Mouse (Mus musculus) heart, embryonic 11.5 days (tissue): Measurements from ENCODE around the gene Yaf2. TPM values are rescaled to one million over a fixed set of nuclear protein-coding genes. Genes with fewer than 3 reads are reported as not detected.
"Not testable (repeated sequence)": the region's sequence is repeated elsewhere in the genome, so short reads cannot be mapped to it uniquely, and the experiment has no call there.

Source experiments
- ATAC-seq: fragments of 200-750 bp; cut with Nextera tagmentation; replicated peaks from 2 replicates; pipeline ENCODE4 v1.8.0; 2017; ENCODE audit warnings: moderate library complexity; ENCODE audit not compliant: insufficient number of reproducible peaks, low FRiP score, low TSS enrichment
- H3K27ac ChIP-seq: fragments of 300-500 bp; sonication (generic); 2 replicates; pipeline ENCODE4 v1.5.1; 2014; ENCODE audit warnings: mild to moderate bottlenecking, low read depth, low read length
- H3K27me3 ChIP-seq: fragments of 300-500 bp; sonication (generic); 2 replicates; pipeline ENCODE4 v1.6.1; 2014; ENCODE audit warnings: mild to moderate bottlenecking, low read length, mixed read lengths; ENCODE audit not compliant: control insufficient read depth, insufficient read depth
- H3K36me3 ChIP-seq: fragments of 300-500 bp; sonication (generic); 2 replicates; pipeline ENCODE4 v1.6.1; 2014; ENCODE audit warnings: mild to moderate bottlenecking, low read length, moderate library complexity, mixed read lengths; ENCODE audit not compliant: control insufficient read depth, insufficient read depth
- H3K4me1 ChIP-seq: fragments of 300-500 bp; sonication (generic); 2 replicates; pipeline ENCODE4 v1.6.1; 2014; ENCODE audit warnings: low read length; ENCODE audit not compliant: control insufficient read depth, insufficient read depth
- H3K4me2 ChIP-seq: fragments of 300-500 bp; sonication (generic); 2 replicates; pipeline ENCODE4 v1.6.1; 2014; ENCODE audit warnings: mild to moderate bottlenecking, moderate library complexity
- H3K4me3 ChIP-seq: fragments of 300-500 bp; sonication (generic); 2 replicates; pipeline ENCODE4 v1.5.1; 2014; ENCODE audit warnings: low read depth, low read length
- H3K9ac ChIP-seq: fragments of 300-500 bp; sonication (generic); 2 replicates; pipeline ENCODE4 v1.6.1; 2014; ENCODE audit warnings: mild to moderate bottlenecking, low read depth, low read length, moderate library complexity
- H3K9me3 ChIP-seq: fragments of 300-500 bp; sonication (generic); replicated peaks from 2 replicates; pipeline ENCODE4 v1.6.1; 2016; ENCODE audit warnings: low read length; ENCODE audit not compliant: control insufficient read depth
- WGBS: fragments of 180-500 bp; shearing (Covaris S2); extraction: QIAGEN DNeasy Blood & Tissue Kit; methylation state at CpG from one replicate; pipeline ENCODE4 v1.1.7; 2014; ENCODE audit not compliant: insufficient replicate concordance; 5-methylcytosine and 5-hydroxymethylcytosine counted together
- polyA plus RNA-seq: library from polyadenylated mRNA; unstranded; fragments of >200 nt; fragmentation: Nextera tagmentation; extraction: Ambion mirVana; gene quantifications from 2 replicates; pipeline ENCODE4 v1.2.1, GENCODE M21; 2014

Gene Yaf2
- polyA plus RNA-seq, 1 experiment from 2014 or later = 119 TPM

DNA sequence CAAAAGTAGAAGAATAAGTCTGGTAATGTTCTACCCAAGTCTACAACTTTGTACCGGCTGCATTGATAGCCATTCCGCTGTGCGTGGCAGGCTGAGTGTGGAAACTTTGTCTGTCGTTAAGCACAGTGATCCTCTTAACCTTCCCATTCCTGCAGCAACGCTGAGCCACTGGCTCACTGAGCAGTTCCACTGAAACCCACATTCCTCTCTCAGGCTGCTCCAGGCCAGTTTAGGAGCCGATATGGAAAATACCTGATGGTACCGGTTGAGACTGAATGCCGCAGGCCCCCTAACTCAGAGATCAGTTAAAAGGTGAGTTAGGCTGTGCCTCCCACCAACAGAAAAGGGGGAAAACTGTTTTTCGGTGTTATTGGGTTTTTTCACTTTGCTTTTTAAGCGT, 81.4 kb downstream of the Yaf2 start:
- H3K9me3 ChIP-seq = no peaks in the 10 kb centered on the region
- no peak overlapping the region for H3K4me2 ChIP-seq
- peaks cover 6% of the 10 kb centered on the region; the same call in 1 of the 2 replicates for H3K36me3 ChIP-seq
- H3K27ac ChIP-seq = no peak overlapping the region
- H3K4me3 ChIP-seq = no peak overlapping the region
- WGBS = 58% methylated on average over 10 of the region's 10 CpGs
- no peak overlapping the region for H3K9ac ChIP-seq
- no peaks in the 10 kb centered on the region for H3K4me1 ChIP-seq
- ATAC-seq = no peak
- no peaks in the 10 kb centered on the region for H3K27me3 ChIP-seq

DNA sequence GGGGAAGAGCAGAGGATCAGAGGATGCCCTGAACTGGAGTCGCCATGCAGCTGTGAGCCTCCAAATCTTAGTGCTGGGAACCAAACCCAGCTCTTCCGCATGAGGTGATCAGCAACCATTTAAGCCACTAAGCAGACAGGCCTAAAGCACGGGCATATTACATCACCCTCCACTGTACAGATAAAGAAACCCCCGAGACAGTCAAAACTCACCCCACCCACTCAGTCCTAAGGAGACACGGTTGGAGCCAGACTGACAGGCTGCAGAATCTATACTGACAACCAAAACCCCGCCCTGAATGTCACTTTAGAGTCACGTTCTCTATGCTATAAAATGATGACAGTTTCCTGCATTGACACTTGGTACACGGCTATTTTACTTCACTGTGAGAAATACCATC, 83.6 kb downstream of the Yaf2 start:
- Histone ChIP-seq H3K4me3 (no peak overlapping the region), H3K9me3 (no peaks in the 10 kb centered on the region), H3K36me3 (peaks cover 3% of the 10 kb centered on the region; the same call in 1 of the 2 replicates), H3K27me3 (no peaks in the 10 kb centered on the region), H3K27ac (no peak overlapping the region), H3K4me2 (no peak overlapping the region), H3K9ac (no peak overlapping the region), H3K4me1 (no peaks in the 10 kb centered on the region)
- ATAC-seq = no peak; the same call in 1 of the 2 replicates
- 70% methylated on average over 8 of the region's 8 CpGs for WGBS

DNA sequence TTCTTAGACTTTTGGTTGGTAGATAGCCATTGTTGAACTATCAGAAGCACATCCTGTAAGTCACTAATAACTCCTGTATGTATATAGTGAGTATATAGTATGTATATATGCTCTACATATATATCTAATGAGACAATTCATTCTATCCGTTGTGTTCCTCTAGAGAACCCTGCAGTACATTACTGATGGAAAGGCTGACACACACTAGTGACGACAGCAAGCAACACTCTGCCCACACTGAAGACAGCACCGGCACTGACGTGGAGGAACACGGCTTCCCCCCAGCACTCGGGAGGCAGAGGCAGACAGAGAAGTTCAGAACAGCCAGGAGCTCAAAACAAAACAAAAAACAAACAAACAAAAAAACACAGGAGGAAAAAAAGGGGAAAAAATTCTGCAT, 84.3 kb downstream of the Yaf2 start:
- no peak for ATAC-seq
- H3K27ac ChIP-seq = no peak overlapping the region
- H3K36me3 ChIP-seq = 0 out of 2 replicates have a peak, but pooled peaks cover 2% of the 10 kb centered on the region
- no peaks in the 10 kb centered on the region for H3K4me1 ChIP-seq
- no peak overlapping the region for H3K4me2 ChIP-seq
- 75% methylated on average over 6 of the region's 6 CpGs for WGBS
- no peaks in the 10 kb centered on the region for H3K27me3 ChIP-seq
- no peak overlapping the region for H3K4me3 ChIP-seq
- no peaks in the 10 kb centered on the region for H3K9me3 ChIP-seq
- no peak overlapping the region for H3K9ac ChIP-seq

DNA sequence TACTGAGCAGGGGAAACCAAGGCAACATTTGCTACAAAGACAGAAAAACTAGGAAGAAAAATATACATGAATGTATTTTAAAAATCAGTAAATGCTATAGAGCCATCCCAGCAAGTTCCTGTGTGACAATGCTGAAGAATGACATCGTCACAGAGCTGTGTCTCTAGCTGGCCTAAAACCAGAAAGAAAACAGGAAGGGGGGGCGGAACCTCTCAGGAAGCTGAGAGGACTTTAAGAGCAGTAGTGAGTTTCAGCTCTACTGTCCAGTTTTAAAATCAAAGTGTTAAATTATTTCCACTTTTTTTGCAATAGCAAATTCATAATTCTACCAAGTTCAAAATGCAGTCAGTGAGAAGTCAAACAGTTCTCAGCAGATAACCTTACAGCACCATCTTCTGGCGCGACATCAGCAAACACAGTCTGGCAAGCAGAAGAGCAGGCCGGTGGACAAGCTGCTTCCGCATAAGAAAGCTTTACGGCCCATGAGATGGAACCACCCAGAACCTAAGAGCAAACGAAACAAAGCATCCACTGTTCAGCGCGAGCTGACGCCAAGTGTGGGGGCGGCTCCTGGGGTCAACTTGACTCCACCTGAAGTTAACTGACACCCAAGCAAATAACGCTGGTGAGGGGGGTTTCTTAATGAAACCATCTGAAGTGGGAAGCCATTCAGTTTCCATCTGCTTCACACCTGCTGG, 85.0 kb downstream of the Yaf2 start:
- H3K4me2 ChIP-seq = no peak overlapping the region
- H3K27ac ChIP-seq = no peak overlapping the region
- no peaks in the 10 kb centered on the region for H3K27me3 ChIP-seq
- ATAC-seq = no peak
- 67% methylated on average over 13 of the region's 13 CpGs for WGBS
- no peak overlapping the region for H3K9ac ChIP-seq
- H3K36me3 ChIP-seq = 0 out of 2 replicates have a peak, but pooled peaks cover 5% of the 10 kb centered on the region
- H3K4me1 ChIP-seq = no peaks in the 10 kb centered on the region
- H3K4me3 ChIP-seq = no peak overlapping the region
- H3K9me3 ChIP-seq = no peaks in the 10 kb centered on the region

DNA sequence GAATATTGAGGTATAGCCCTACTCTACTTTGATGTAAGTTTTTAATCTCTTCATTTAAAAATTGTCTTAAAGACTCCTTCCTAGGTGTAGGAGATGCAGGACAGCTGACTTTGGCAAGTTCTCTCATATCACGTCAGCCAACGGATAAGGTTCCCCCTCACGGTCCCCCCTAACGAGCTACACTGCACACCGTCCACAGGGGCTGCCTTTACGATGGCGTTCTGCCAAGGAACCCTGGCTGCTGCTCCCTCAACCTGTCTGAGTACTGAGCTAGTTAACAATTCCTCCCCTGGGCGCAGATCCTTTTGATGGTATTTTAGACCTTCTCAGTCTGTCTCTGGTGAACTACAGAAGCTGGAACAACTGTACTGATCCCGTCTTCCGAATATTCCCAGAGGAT, 93.5 kb downstream of the Yaf2 start:
- Histone ChIP-seq H3K4me1 (no peaks in the 10 kb centered on the region), H3K36me3 (peaks cover 23% of the 10 kb centered on the region), H3K27me3 (no peaks in the 10 kb centered on the region), H3K9me3 (peaks cover 3% of the 10 kb centered on the region), H3K4me3 (no peak overlapping the region), H3K4me2 (no peak overlapping the region), H3K27ac (no peak overlapping the region), H3K9ac (no peak overlapping the region)
- no peak for ATAC-seq
- 67% methylated on average over 10 of the region's 10 CpGs for WGBS

DNA sequence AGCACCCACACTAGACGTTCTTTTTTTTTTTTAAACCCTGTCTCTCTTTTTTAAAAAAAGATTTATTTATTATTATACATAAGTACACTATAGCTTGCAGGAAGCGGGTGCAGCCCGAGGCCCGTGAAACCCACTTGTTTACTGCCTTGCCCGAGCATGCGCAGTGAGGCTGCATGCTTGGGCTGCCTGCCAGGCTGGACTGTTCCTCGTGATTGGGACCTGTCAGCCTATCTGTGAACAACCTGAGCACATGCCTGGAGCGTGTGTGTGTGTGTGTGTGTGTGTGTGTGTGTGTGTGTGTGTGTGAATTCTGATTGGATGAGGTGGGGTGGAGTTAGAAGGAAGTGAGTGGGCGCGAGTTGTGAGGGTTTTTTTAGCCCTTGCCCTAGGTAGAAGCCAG, 100.3 kb downstream of the Yaf2 start:
- not testable (repeated sequence) for ATAC-seq, H3K27me3 ChIP-seq, H3K27ac ChIP-seq, H3K9me3 ChIP-seq, H3K4me2 ChIP-seq, H3K4me3 ChIP-seq, H3K4me1 ChIP-seq, H3K9ac ChIP-seq
- 91% methylated on average over 10 of the region's 10 CpGs for WGBS
- H3K36me3 ChIP-seq = peaks cover 13% of the 10 kb centered on the region

Other genes starting within 250 kb of the Yaf2 start
- gene Gxylt1, start 61.8 kb downstream of the Yaf2 start, polyA plus RNA-seq = 12.0 and 14.1 TPM in 2 replicates
- gene Zcrb1, start 61.4 kb upstream of the Yaf2 start, polyA plus RNA-seq = 125 and 135 TPM in 2 replicates
- gene Pphln1, start 61.4 kb upstream of the Yaf2 start, polyA plus RNA-seq = 35.3 and 43.3 TPM in 2 replicates